Mouse (Mus musculus) frontal cortex, postnatal 25 days (tissue): ENCODE data around the gene Luc7l3.

Experiments
- DNase-seq, 2 experiments: peaks; one replicate each; pipeline ENCODE4 v3.0.0; 2022; ENCODE audit warnings: low spot score in 2 of 2

Gene Luc7l3

GRCm38 (mm10) chr11:94321931-94322400 lies at the start of gene Luc7l3:
Gene Luc7l3, minus strand, starts transcription at chr11:94321988.
- peak; percentile 90 for DNase-seq

- DNase-seq: no peak
Observed at GRCm38 (mm10) chr11:94370809-94371208, 49.0 kb upstream of the Luc7l3 start.

- DNase-seq: no peak
Observed at GRCm38 (mm10) chr11:94369981-94370380, 48.2 kb upstream of the Luc7l3 start.

DNA sequence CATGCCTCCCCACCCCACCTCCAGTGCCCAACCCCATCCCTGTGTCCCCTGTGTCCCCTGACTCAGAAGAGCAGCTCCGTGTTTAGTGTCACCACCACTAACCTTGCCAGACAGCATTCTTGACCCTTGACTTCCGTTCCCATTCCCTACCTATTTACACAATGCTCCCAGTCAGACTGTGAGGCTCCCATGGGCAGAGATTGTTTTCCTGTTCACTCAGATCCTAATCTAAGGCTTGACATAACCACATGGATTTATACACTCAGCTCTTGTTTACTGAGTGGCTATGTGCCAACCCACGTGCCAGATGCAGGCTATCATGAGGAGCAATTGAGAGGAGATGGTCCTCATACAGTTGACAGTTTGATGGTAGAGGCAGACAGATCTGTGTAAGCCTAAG lies 43.6 kb upstream of the Luc7l3 start:
- no peak for DNase-seq

DNA sequence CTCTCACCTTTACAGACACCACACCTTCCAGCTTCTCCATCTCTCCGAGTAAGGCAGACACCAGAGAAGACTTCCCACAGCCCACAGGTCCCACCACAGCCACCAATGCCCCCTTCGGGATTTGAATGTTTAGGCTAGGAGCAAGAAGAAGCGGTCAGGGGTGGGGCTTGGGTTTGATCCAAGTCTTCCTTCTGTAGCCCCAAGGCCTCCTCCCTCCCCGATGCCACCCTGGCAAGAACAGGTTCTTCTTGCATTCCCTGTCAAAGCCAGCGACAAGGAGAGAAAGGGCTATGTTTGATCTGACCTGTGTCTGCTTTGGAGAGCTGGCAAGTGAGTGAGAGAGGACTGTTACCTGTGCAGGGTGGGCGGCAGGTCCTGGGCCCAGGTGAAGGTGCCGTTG lies 41.9 kb upstream of the Luc7l3 start:
- DNase-seq: no peak

GRCm38 (mm10) chr11:94362101-94362500 lies 40.3 kb upstream of the Luc7l3 start:
- no peak for DNase-seq

GRCm38 (mm10) chr11:94361166-94361870 lies 39.5 kb upstream of the Luc7l3 start:
- DNase-seq: no peak

GRCm38 (mm10) chr11:94359168-94359567 lies 37.4 kb upstream of the Luc7l3 start:
- DNase-seq: no peak

DNA sequence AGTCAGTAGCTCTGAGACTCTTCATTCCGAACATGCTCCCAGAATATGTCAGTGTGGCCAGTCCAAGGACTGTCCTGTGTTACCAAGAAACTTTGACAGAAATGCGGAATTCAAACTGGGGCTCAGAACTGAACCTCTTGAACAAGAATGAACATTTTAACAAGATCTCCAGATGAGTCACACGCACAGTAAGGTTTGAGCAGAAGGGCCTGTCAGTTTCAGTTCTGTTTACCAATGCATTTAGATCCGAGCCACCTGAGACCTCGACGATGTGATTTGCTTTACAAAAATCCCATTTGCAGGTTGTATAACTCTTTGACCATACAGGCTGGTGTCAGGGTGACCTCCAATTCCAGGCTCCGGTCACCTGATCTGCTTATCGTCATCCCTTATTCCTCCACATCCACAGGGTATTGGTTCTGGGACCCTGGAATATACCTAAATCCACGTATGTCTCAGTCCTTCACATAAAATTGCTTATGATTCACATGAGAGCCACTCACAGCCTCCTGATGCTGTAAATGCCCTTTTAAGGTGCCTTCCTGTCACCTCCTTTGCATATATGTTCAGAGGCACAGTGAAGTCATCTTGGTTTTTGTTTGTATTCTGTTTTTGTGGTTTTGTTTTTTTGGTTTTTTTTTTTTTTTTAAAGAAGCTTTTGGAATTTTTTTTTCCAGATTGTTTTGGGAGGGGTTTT lies 33.9 kb upstream of the Luc7l3 start:
- DNase-seq: no peak

- no peak for DNase-seq
Observed at GRCm38 (mm10) chr11:94351094-94351493, 29.3 kb upstream of the Luc7l3 start.

- no peak for DNase-seq
Observed at GRCm38 (mm10) chr11:94350337-94350736, 28.5 kb upstream of the Luc7l3 start.

- DNase-seq: no peak
Observed at GRCm38 (mm10) chr11:94349839-94350238, 28.1 kb upstream of the Luc7l3 start.

DNA sequence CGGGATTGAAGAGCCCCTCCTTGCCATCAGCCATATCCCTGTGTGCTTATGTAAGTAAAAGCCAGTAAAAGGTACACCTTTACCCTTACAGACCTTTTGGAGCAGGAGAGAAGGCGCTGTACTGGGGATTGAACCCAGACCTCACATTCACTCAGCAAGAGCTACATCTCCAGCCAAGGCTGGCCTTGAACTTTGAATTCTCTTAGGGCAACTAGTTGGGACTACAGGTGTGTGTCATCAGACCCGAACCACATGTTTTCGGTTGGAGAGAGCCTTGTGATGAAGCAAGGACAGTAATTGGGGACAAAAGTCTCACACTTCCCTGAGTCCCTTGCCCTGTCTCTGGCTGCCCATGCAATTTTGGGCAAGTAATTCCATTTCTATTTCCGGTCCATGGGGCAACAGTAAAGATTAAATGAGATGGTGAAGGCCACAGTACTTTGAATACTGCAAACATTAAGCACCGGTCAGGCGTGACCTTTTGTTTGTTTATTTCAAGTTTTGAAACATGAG lies 25.3 kb upstream of the Luc7l3 start:
- no peak for DNase-seq

DNA sequence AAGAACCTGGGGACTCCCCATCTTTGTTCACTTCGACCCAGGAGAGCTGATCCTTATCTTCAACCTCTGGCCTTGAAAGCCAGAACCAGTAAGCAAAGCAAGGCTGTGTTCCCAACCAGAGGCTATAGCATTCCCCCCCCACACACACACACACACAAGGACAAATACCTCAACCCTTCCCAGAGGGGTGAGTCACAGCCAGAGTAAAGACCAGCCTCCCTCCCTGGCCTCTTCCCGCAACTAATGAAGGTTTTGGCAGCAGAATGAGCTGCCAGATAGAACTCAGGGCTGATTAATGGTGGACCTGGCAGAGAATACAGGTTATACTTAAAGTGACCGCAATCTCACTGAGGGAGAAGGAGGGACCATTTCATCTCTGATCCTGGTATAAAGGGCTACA lies 24.8 kb upstream of the Luc7l3 start:
- no peak for DNase-seq

DNA sequence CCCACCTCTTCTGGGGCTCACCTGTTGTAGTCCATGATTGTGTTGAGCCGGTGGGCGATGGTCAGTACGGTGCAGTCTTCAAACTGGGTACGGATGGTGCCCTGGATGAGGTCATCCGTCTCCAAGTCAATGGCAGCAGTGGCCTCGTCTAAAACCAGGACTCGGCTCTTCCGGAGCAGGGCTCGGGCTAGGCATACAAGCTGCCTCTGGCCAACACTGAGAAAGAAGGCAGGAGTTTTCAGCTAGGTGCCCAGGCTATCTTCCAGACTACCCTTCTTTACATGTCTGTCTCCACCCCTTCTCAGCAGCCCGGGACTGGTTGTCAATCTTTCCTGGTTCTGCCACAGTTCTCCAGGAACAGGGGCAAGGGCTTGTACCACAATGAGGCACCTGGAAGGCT lies 24.1 kb upstream of the Luc7l3 start:
- DNase-seq: no peak

DNA sequence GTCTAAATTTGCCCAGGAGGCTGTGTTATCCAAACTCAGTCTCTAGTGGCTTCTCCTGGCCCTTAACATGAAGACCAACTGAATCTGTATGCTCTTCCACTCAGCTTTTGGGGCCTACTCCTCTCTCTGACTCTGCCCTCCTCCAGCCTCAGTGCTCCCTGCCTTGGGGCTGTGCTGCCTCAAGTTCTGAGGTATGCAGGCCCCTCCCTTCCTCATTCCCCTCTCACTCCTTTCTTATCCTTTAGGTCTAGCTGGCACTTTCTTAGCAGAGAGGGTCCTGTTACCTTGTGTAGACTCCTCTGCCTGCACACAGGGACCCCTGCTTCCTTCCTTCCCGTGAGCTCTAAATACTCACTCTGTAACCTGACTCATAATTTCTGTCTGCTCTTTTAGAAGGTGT lies 22.7 kb upstream of the Luc7l3 start:
- DNase-seq: no peak

- DNase-seq: no peak
Observed at GRCm38 (mm10) chr11:94343955-94344358, 22.2 kb upstream of the Luc7l3 start.

DNA sequence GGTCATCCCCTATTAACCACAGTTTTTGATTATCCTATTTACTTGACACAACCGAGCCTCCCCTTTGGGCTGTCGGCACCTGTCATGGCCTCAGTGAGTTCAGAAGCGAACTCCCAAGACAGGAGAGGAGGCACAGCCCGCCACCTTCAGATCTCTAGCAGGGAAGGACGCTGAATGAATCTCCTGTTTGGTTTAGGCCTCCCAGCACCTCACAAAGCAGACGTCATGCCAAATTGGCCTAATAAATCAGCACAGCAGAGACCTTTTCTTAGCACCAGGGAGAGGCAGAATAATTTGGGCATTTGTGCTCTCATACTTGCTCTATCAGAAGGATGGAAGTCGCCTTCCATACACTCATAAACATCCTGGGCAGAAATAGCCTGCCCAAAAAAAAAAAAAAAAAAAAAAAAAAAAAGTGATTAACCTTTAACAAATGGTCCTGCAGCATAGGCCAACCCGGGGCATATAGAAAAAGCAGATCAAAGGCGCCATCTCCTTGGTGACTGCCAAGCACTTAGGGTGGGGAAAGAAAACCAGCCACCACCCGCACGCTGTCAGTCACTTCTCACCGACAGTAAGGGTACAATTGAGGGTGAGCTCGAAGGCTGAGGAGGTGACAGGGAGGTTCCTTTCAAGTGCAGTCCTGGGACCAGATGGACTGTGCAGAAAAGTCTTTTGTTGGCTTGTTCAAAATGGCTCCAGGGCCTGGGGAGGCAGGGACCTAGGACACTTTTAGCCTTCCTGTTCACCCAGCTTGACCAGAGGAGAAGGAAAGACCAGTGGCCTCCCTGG lies 20.5 kb upstream of the Luc7l3 start:
- no peak for DNase-seq

- DNase-seq: no peak
Observed at GRCm38 (mm10) chr11:94340948-94341933, 19.5 kb upstream of the Luc7l3 start.

GRCm38 (mm10) chr11:94339732-94340585 lies 18.2 kb upstream of the Luc7l3 start:
- DNase-seq: peak in 1 of 2 experiments; percentile 33
